Mouse (Mus musculus): ENCODE data around the gene Rbak. TPM values are rescaled to one million over a fixed set of nuclear protein-coding genes. Genes with fewer than 3 reads are reported as not detected.
A peak's percentile ranks its signal among the peaks of the same experiment; 100 is the strongest.
"Not testable (repeated sequence)": the region's sequence is repeated elsewhere in the genome, so short reads cannot be mapped to it uniquely, and the experiment has no call there.

The Rbak gene
- polyA plus RNA-seq, 1 experiment from 2014 or later = 5.0 TPM

DNA sequence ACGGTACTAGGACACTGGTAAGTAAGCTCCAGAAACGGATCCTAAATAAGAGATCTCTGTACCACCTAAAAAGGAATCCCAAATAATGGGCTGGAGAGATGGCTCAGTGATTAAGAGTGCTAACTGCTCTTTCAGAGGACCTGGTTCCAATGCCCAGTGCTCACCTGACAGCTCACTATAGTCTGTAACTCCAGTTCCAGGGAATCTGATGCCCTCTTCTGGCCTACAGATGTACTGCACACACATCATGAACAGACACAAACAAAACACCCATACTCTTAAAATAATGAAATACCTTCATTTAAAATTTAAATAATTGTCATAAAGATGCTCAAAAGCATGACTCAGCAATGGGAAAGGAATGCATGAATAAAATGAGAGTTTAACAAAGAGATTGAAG, 31.0 kb downstream of the Rbak start:
- H3K4me3 ChIP-seq (ENCODE audit: low read length) = no peak overlapping the region
- no peak for ATAC-seq
- H3K9ac ChIP-seq (ENCODE audit: low read depth, low read length) = no peak overlapping the region
- H3K4me2 ChIP-seq (ENCODE audit: low read depth, low read length) = no peak overlapping the region
- 93% methylated on average over 2 of the region's 2 CpGs for WGBS
- no peak overlapping the region for H3K27ac ChIP-seq (ENCODE audit: low read length)
- no peaks in the 10 kb centered on the region for H3K4me1 ChIP-seq (ENCODE audit: control insufficient read depth, insufficient read depth, low read length)
- H3K9me3 ChIP-seq (ENCODE audit: control insufficient read depth, low read length) = 0 out of 2 replicates have a peak, but pooled peaks cover 3% of the 10 kb centered on the region
- H3K36me3 ChIP-seq (ENCODE audit: control insufficient read depth, insufficient read depth, low read length) = no peaks in the 10 kb centered on the region
- no peaks in the 10 kb centered on the region for H3K27me3 ChIP-seq (replicated peaks; ENCODE audit: control insufficient read depth, insufficient read depth, low read length)

DNA sequence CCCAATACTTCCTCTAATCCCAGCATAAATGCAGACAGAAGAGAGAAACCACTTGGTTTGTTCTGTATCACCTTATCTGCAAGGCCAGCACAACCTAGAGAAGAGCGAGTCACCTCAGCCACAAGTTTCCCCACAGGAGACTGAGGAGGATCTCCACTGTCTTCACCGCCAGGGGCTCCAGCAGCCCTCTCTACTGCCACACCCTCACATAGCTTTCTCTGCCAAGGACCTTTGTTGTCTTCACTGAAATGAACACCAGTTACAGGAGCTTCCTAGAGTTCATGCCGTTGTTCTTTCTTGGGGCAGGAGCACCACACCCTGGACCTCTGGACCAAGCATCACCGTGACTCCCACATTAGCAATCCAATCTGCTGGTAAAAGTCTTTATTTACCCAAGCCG, 31.9 kb downstream of the Rbak start:
- 0 out of 2 replicates have a peak, but pooled peaks cover 3% of the 10 kb centered on the region for H3K9me3 ChIP-seq (ENCODE audit: control insufficient read depth, low read length)
- WGBS = 83% methylated on average over 5 of the region's 5 CpGs
- no peaks in the 10 kb centered on the region for H3K36me3 ChIP-seq (ENCODE audit: control insufficient read depth, insufficient read depth, low read length)
- H3K4me2 ChIP-seq (ENCODE audit: low read depth, low read length) = no peak overlapping the region
- no peak for ATAC-seq
- no peaks in the 10 kb centered on the region for H3K27me3 ChIP-seq (replicated peaks; ENCODE audit: control insufficient read depth, insufficient read depth, low read length)
- H3K4me3 ChIP-seq (ENCODE audit: low read length) = no peak overlapping the region
- H3K9ac ChIP-seq (ENCODE audit: low read depth, low read length) = no peak overlapping the region
- H3K4me1 ChIP-seq (ENCODE audit: control insufficient read depth, insufficient read depth, low read length) = no peaks in the 10 kb centered on the region
- no peak overlapping the region for H3K27ac ChIP-seq (ENCODE audit: low read length)

DNA sequence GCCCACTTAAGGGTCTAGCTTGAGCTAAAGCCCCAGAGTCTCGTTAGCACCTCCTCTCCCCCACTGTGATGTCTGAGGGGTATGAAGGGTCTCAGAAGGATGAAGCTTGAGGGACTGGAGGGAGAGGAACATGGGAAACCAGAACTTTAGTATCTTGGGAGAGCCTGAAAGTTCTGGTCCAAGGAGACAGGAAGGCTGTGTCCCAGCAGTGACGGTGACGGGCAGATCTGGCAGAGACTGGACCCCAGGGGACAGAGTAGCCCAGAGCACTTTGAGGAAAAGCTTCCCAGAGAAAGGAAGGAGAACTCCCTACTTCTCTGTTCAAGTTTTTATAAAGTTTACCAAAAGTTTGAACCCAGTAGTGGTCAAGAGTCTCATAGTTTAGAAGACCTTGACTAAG, 33.1 kb downstream of the Rbak start, which contains the start of gene Olfr718-ps1:
TSS of gene Olfr718-ps1 (minus strand) at position 101 of the 400 bp plus-strand sequence.
- Histone ChIP-seq H3K9me3 (ENCODE audit: control insufficient read depth, low read length) (0 out of 2 replicates have a peak, but pooled peaks cover 3% of the 10 kb centered on the region), H3K4me3 (ENCODE audit: low read length) (no peak within 1 kb of the TSS), H3K4me1 (ENCODE audit: control insufficient read depth, insufficient read depth, low read length) (no peaks in the 10 kb centered on the region), H3K27me3 (replicated peaks; ENCODE audit: control insufficient read depth, insufficient read depth, low read length) (no peaks in the 10 kb centered on the region), H3K9ac (ENCODE audit: low read depth, low read length) (no peak within 1 kb of the TSS), H3K4me2 (ENCODE audit: low read depth, low read length) (no peak within 1 kb of the TSS), H3K36me3 (ENCODE audit: control insufficient read depth, insufficient read depth, low read length) (no peaks in the 10 kb centered on the region), H3K27ac (ENCODE audit: low read length) (no peak within 1 kb of the TSS)
- no peak for ATAC-seq
- 73% methylated on average over 3 of the region's 3 CpGs for WGBS

DNA sequence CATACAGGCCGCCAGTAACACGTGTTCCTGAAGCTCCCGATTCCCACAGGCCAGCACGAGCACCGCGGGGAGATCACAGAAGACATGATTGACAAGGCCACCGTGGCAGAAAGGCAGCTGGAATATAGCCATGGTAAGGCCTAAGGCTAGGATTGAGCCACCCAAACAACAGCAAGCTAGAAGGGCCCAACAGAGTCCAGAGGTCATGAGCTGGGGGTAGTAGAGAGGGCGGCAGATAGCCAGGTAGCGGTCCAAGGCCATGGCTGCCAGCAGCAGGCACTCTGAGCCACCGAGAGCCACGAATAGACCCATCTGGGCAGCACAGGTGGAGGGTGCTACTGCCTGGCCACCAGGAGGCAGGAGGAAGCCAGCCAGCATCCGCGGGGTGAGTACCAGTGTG, 43.0 kb downstream of the Rbak start:
- no peaks in the 10 kb centered on the region for H3K9me3 ChIP-seq (ENCODE audit: control insufficient read depth, low read length)
- no peaks in the 10 kb centered on the region for H3K27me3 ChIP-seq (replicated peaks; ENCODE audit: control insufficient read depth, insufficient read depth, low read length)
- H3K9ac ChIP-seq (ENCODE audit: low read depth, low read length) = no peak overlapping the region
- no peaks in the 10 kb centered on the region for H3K36me3 ChIP-seq (ENCODE audit: control insufficient read depth, insufficient read depth, low read length)
- no peak overlapping the region for H3K4me3 ChIP-seq (ENCODE audit: low read length)
- H3K27ac ChIP-seq (ENCODE audit: low read length) = no peak overlapping the region
- WGBS = 81% methylated on average over 13 of the region's 13 CpGs
- no peaks in the 10 kb centered on the region for H3K4me1 ChIP-seq (ENCODE audit: control insufficient read depth, insufficient read depth, low read length)
- ATAC-seq = peak; percentile 39
- H3K4me2 ChIP-seq (ENCODE audit: low read depth, low read length) = no peak overlapping the region

DNA sequence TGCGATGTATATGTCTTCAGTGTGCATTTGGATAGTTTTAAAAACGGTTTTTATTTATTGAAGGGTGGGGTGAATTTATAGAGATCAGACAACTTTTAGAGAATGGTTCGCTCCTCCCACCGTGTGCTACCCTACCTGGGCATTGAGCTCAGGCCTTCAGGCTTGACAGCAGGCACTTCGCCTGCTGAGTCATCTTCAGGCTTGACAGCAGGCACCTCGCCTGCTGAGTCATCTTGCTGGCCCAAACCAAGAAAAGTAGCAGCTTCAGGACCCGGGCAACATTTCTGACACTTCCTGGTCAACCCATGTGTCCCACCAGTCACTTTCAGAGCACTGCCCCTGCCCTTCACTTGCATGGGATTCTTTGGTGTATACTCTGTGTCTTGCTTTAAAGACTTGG, 45.5 kb downstream of the Rbak start:
- Histone ChIP-seq H3K4me2 (ENCODE audit: low read depth, low read length) (no peak overlapping the region), H3K36me3 (ENCODE audit: control insufficient read depth, insufficient read depth, low read length) (no peaks in the 10 kb centered on the region), H3K9me3 (ENCODE audit: control insufficient read depth, low read length) (0 out of 2 replicates have a peak, but pooled peaks cover 5% of the 10 kb centered on the region), H3K4me3 (ENCODE audit: low read length) (no peak overlapping the region), H3K27ac (ENCODE audit: low read length) (no peak overlapping the region), H3K4me1 (ENCODE audit: control insufficient read depth, insufficient read depth, low read length) (no peaks in the 10 kb centered on the region), H3K27me3 (replicated peaks; ENCODE audit: control insufficient read depth, insufficient read depth, low read length) (no peaks in the 10 kb centered on the region), H3K9ac (ENCODE audit: low read depth, low read length) (no peak overlapping the region)
- ATAC-seq = no peak
- 92% methylated on average over 7 of the region's 7 CpGs for WGBS

DNA sequence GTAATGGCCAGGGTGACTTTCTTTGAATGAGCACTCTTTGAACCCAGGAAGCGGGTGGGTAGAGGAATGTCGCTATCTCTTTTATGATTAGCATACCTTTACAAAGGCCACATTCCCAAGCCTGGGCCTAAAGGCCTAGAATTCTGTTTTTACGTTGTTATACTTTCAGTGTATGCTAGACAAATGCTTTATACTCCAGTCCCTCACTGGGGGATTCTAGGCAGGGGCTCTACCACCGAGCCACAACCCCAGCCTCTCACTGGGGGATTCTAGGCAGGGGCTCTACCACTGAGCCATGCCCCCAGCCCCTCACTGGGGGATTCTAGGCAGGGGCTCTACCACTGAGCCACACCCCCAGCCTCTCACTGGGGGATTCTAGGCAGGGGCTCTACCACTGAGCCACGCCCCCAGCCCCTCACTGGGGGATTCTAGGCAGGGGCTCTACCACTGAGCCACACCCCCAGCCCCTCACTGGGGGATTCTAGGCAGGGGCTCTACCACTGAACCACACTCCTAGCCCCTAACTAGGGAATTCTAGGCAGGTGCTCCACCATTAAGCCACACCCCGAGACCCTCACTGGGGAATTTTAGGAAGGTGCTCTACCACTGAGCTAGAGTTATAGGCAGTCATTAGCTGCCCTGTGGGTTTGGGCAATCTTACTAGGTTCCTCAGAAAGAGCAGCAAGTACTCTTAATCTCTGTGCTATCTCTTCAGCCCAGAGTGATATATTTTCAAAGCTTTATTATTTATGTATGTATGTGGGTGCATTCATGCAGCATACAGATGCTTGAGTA, 46.2 kb downstream of the Rbak start:
- H3K27ac ChIP-seq (ENCODE audit: low read length); H3K4me2 ChIP-seq (ENCODE audit: low read depth, low read length); H3K4me3 ChIP-seq (ENCODE audit: low read length); H3K36me3 ChIP-seq (ENCODE audit: control insufficient read depth, insufficient read depth, low read length); H3K4me1 ChIP-seq (ENCODE audit: control insufficient read depth, insufficient read depth, low read length); H3K27me3 ChIP-seq (replicated peaks; ENCODE audit: control insufficient read depth, insufficient read depth, low read length); H3K9me3 ChIP-seq (ENCODE audit: control insufficient read depth, low read length); H3K9ac ChIP-seq (ENCODE audit: low read depth, low read length); ATAC-seq: not testable (repeated sequence)
- WGBS = 88% methylated on average over 3 of the region's 6 CpGs

DNA sequence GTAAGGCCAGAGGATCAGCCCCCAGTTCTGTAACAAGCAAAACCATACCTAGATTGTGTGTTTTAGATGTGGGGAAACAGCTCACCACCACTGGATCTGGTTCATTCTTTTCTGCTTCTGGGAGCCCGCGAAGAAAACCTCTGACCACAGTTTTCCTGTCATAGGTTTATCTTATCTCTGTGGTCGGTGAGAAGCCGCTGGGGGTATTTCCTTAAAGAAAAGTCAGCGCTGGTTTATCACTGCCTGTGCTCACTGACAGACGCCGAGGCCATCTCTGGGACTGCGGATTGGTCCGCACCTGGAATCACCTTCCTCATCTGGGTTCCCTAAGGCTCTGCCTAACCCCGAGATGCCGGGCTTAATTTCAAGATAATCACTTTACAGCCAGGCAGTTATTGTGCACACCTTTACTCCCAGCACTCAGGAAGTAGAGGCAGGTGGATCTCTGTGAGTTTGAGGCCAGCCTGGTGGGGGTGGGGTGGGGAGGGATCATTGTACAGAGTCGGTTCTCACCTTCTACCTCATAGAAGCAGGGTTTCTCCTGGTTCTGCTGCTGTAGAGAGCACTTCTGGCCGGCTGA, 47.5 kb downstream of the Rbak start:
- peak; percentile 73 for ATAC-seq
- no peaks in the 10 kb centered on the region for H3K4me1 ChIP-seq (ENCODE audit: control insufficient read depth, insufficient read depth, low read length)
- WGBS = 59% methylated on average over 13 of the region's 13 CpGs
- no peak overlapping the region for H3K4me3 ChIP-seq (ENCODE audit: low read length)
- H3K4me2 ChIP-seq (ENCODE audit: low read depth, low read length) = no peak overlapping the region
- H3K9me3 ChIP-seq (ENCODE audit: control insufficient read depth, low read length) = peaks cover 14% of the 10 kb centered on the region; the same call in 1 of the 2 replicates
- H3K27ac ChIP-seq (ENCODE audit: low read length) = no peak overlapping the region
- no peaks in the 10 kb centered on the region for H3K36me3 ChIP-seq (ENCODE audit: control insufficient read depth, insufficient read depth, low read length)
- no peak overlapping the region for H3K9ac ChIP-seq (ENCODE audit: low read depth, low read length)
- no peaks in the 10 kb centered on the region for H3K27me3 ChIP-seq (replicated peaks; ENCODE audit: control insufficient read depth, insufficient read depth, low read length)

DNA sequence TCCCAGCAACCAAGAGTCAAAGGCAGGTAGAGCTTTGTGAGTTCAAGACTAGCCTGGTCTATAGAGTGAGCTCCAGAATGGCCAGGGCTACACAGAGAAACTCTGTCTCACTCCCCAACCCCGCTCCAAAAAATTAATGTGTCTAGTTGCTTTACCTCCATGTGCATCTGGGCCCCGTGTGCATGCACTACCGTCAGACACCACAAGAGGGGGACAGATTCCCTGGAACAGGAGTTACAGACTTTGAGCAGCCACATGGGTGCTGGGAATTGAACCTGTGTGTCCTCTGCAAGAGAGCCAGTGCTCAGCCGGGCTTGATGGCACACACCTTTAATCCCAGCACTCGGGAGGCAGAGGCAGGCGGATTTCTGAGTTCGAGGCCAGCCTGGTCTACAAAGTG, 50.2 kb downstream of the Rbak start:
- Histone ChIP-seq H3K4me3 (ENCODE audit: low read length) (no peak overlapping the region), H3K36me3 (ENCODE audit: control insufficient read depth, insufficient read depth, low read length) (no peaks in the 10 kb centered on the region), H3K4me2 (ENCODE audit: low read depth, low read length) (no peak overlapping the region), H3K4me1 (ENCODE audit: control insufficient read depth, insufficient read depth, low read length) (no peaks in the 10 kb centered on the region), H3K27me3 (replicated peaks; ENCODE audit: control insufficient read depth, insufficient read depth, low read length) (no peaks in the 10 kb centered on the region), H3K9ac (ENCODE audit: low read depth, low read length) (no peak overlapping the region), H3K9me3 (ENCODE audit: control insufficient read depth, low read length) (peaks cover 14% of the 10 kb centered on the region; the same call in 1 of the 2 replicates), H3K27ac (ENCODE audit: low read length) (no peak overlapping the region)
- no peak for ATAC-seq
- WGBS = 91% methylated on average over 7 of the region's 7 CpGs

DNA sequence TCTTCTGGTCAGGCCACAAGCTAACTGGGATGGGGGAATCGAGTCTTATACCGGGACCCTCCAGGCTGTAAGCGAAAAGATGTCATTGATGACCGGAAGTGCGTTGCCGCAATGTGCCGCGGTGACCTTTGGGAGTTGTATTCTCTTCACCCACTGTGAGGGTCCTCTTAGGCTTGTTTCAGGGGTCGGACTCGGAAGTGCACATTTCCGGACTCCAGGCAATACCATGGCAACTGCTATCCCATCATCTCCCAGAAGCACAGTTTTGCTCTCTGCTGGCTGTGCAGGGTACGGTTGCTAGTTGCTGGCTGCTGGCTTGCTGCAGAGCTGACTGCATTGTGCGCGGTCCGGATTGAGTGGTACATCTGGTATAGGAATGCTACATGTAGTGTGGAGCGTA, 51.5 kb downstream of the Rbak start:
- Histone ChIP-seq H3K9me3 (ENCODE audit: control insufficient read depth, low read length) (peaks cover 14% of the 10 kb centered on the region; the same call in 1 of the 2 replicates), H3K27me3 (replicated peaks; ENCODE audit: control insufficient read depth, insufficient read depth, low read length) (no peaks in the 10 kb centered on the region), H3K4me2 (ENCODE audit: low read depth, low read length) (no peak overlapping the region), H3K9ac (ENCODE audit: low read depth, low read length) (no peak overlapping the region), H3K4me3 (ENCODE audit: low read length) (no peak overlapping the region), H3K4me1 (ENCODE audit: control insufficient read depth, insufficient read depth, low read length) (no peaks in the 10 kb centered on the region), H3K36me3 (ENCODE audit: control insufficient read depth, insufficient read depth, low read length) (no peaks in the 10 kb centered on the region), H3K27ac (ENCODE audit: low read length) (no peak overlapping the region)
- WGBS = 90% methylated on average over 16 of the region's 16 CpGs
- ATAC-seq = no peak

All from intestine, embryonic 16.5 days (tissue).